Mouse (Mus musculus) embryonic facial prominence, embryonic 14.5 days (tissue): ENCODE data around the gene Hlcs. TPM values are rescaled to one million over a fixed set of nuclear protein-coding genes. Genes with fewer than 3 reads are reported as not detected.

Source experiments
- ATAC-seq: fragments of 200-750 bp; cut with Nextera tagmentation; 2 replicates; pipeline ENCODE4 v1.8.0; 2017; ENCODE audit warnings: low read depth, moderate number of reproducible peaks, moderate TSS enrichment
- DNase-seq: peaks from one replicate; pipeline ENCODE4 v3.0.0-alpha.2; 2015; ENCODE audit warnings: low spot score
- H3K27ac ChIP-seq: fragments of 300-500 bp; sonication (generic); replicated peaks from 2 replicates; pipeline ENCODE4 v1.5.1; 2014; ENCODE audit warnings: low read depth, mild to moderate bottlenecking, low read length, moderate library complexity
- H3K27me3 ChIP-seq: fragments of 300-500 bp; sonication (generic); replicated peaks from 2 replicates; pipeline ENCODE4 v1.6.1; 2014; ENCODE audit warnings: low read length; ENCODE audit not compliant: control insufficient read depth, insufficient read depth
- H3K36me3 ChIP-seq: fragments of 300-500 bp; sonication (generic); 2 replicates; pipeline ENCODE4 v1.6.1; 2014; ENCODE audit warnings: low read length, mixed read lengths; ENCODE audit not compliant: control insufficient read depth, insufficient read depth
- H3K4me1 ChIP-seq: fragments of 300-500 bp; sonication (generic); 2 replicates; pipeline ENCODE4 v1.6.1; 2014; ENCODE audit warnings: antibody characterized with exemption, low read length; ENCODE audit not compliant: control insufficient read depth, insufficient read depth
- H3K4me2 ChIP-seq: fragments of 300-500 bp; sonication (generic); 2 replicates; pipeline ENCODE4 v1.6.1; 2014; ENCODE audit warnings: low read depth, mild to moderate bottlenecking, low read length, moderate library complexity, mixed read lengths
- H3K4me3 ChIP-seq: fragments of 300-500 bp; sonication (generic); 2 replicates; pipeline ENCODE4 v1.5.1; 2014; ENCODE audit warnings: low read depth, mild to moderate bottlenecking, low read length
- H3K9ac ChIP-seq: fragments of 300-500 bp; sonication (generic); 2 replicates; pipeline ENCODE4 v1.6.1; 2014; ENCODE audit warnings: low read depth, mild to moderate bottlenecking, low read length, moderate library complexity, mixed read lengths
- H3K9me3 ChIP-seq: fragments of 300-500 bp; sonication (generic); 2 replicates; pipeline ENCODE4 v1.6.1; 2016; ENCODE audit warnings: low read length; ENCODE audit not compliant: control insufficient read depth
- WGBS: fragments of 180-500 bp; shearing (Covaris S2); extraction: QIAGEN DNeasy Blood & Tissue Kit; methylation state at CpG from one replicate; pipeline ENCODE4 v1.1.7; 2014; 5-methylcytosine and 5-hydroxymethylcytosine counted together
- polyA plus RNA-seq: library from polyadenylated mRNA; unstranded; fragments of >200 nt; fragmentation: Nextera tagmentation; extraction: Ambion mirVana; gene quantifications from 2 replicates; pipeline ENCODE4 v1.2.1, GENCODE M21; 2014

Hlcs gene
- polyA plus RNA-seq, 1 experiment from 2014 or later, result 6.8 TPM

GRCm38 (mm10) chr16:94143325-94143724, 170.0 kb downstream of the Hlcs start:
- Histone ChIP-seq H3K27me3 (no peaks in the 10 kb centered on the region; the same call in 1 of the 2 replicates), H3K4me1 (peaks cover 23% of the 10 kb centered on the region), H3K36me3 (no peaks in the 10 kb centered on the region), H3K4me2 (peak overlapping the region; percentile 21; the same call in 1 of the 2 replicates), H3K4me3 (no peak overlapping the region), H3K27ac (no peak overlapping the region), H3K9me3 (no peaks in the 10 kb centered on the region), H3K9ac (0 out of 2 replicates have a peak overlapping the region, but pooled peaks have one; percentile 1)
- 14% methylated on average over 10 of the region's 10 CpGs for WGBS
- DNase-seq (peak; percentile 72), ATAC-seq (peak; percentile 77)

GRCm38 (mm10) chr16:94140746-94141145, 172.6 kb downstream of the Hlcs start:
- ATAC-seq (no peak), DNase-seq (no peak)
- Histone ChIP-seq H3K36me3 (no peaks in the 10 kb centered on the region), H3K4me3 (no peak overlapping the region), H3K9ac (no peak overlapping the region), H3K4me2 (no peak overlapping the region), H3K4me1 (peaks cover 19% of the 10 kb centered on the region), H3K27me3 (no peaks in the 10 kb centered on the region; the same call in 1 of the 2 replicates), H3K27ac (no peak overlapping the region), H3K9me3 (no peaks in the 10 kb centered on the region)
- WGBS, result 63% methylated on average over 10 of the region's 10 CpGs

DNA sequence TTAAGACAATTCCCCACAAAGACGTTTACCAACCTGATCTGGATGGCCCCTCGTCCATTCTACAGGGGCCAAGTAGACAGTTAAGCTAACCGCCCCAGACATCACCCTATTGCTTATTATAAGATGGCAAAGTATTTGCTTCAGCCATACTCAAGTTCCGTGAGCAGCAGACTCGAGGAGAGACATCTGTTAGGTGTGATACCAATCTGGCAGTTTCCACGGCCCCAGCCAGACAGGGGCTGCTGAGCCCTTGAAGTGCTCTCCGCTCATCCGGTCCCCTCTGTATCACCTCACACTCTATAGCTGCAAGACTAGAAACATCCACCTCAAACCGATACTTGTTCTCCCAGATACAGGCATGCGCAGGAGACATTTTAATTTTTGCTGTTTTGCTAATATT, 179.2 kb downstream of the Hlcs start:
- Histone ChIP-seq H3K27ac (no peak overlapping the region), H3K4me1 (no peaks in the 10 kb centered on the region), H3K27me3 (no peaks in the 10 kb centered on the region), H3K9ac (no peak overlapping the region), H3K9me3 (no peaks in the 10 kb centered on the region), H3K4me2 (no peak overlapping the region), H3K36me3 (no peaks in the 10 kb centered on the region), H3K4me3 (no peak overlapping the region)
- ATAC-seq (no peak), DNase-seq (no peak)
- WGBS, result 77% methylated on average over 10 of the region's 10 CpGs

DNA sequence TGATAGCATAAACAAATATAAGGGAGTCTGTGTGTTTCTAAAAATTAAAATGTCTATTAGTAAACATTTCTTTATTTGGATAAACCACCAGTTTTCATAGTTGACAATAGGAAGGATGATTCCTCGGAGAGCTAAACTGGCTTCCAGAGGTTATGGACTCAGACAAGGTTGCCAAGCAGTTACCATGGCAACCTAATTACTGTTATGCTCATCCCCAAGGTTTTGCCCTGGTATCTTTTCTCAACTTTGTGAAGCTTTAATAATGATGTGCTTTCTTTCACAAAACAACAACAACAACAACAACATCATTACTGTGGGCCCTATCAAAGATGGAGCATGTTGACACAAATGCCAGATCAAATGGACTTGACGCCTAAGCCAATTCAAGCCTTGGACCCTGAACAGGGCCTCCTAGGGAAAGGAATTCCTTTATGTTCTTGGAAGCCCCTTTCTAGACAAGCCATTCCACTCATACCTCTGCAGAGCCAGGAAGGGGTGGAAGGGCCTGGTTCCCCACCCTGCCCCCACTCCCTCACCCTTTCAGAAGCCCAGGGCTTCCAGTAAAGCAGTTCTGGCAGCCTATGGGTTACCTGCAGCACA, 185.0 kb downstream of the Hlcs start:
- H3K9ac ChIP-seq, result no peak overlapping the region
- no peaks in the 10 kb centered on the region for H3K36me3 ChIP-seq
- H3K4me2 ChIP-seq, result no peak overlapping the region
- 52% methylated on average over 2 of the region's 2 CpGs for WGBS
- no peak for ATAC-seq
- no peak overlapping the region for H3K27ac ChIP-seq
- peaks cover 11% of the 10 kb centered on the region; the same call in 1 of the 2 replicates for H3K4me1 ChIP-seq
- no peaks in the 10 kb centered on the region for H3K9me3 ChIP-seq
- H3K4me3 ChIP-seq, result no peak overlapping the region
- peaks cover 38% of the 10 kb centered on the region for H3K27me3 ChIP-seq
- DNase-seq, result no peak

DNA sequence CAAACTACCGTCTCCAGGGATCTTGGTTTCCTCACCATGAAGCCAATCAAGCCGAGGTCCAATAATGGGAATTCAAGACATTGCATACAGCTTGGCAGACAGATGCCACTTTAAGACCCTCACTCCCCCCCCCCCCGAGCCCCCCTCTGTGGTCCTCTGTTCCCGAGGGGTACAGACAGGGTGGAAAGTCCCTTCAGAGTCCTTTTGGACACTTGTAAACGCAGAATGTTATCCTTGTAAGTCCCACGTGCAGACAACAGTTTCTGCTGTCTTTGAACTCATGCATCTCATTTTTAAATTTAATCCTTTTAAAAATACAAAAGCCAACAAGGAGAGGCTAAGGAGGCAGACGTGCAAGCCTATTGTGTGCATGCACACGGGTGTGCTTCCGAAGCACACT, 187.2 kb downstream of the Hlcs start:
- Histone ChIP-seq H3K9ac (0 out of 2 replicates have a peak overlapping the region, but pooled peaks have one; percentile 66), H3K4me3 (peak overlapping the region; percentile 50; the same call in 1 of the 2 replicates), H3K27ac (no peak overlapping the region), H3K27me3 (peaks cover 56% of the 10 kb centered on the region), H3K36me3 (no peaks in the 10 kb centered on the region), H3K4me1 (peaks cover 11% of the 10 kb centered on the region; the same call in 1 of the 2 replicates), H3K9me3 (no peaks in the 10 kb centered on the region), H3K4me2 (peak overlapping the region; percentile 98)
- DNase-seq, result no peak
- 41% methylated on average over 8 of the region's 9 CpGs for WGBS
- ATAC-seq, result no peak

DNA sequence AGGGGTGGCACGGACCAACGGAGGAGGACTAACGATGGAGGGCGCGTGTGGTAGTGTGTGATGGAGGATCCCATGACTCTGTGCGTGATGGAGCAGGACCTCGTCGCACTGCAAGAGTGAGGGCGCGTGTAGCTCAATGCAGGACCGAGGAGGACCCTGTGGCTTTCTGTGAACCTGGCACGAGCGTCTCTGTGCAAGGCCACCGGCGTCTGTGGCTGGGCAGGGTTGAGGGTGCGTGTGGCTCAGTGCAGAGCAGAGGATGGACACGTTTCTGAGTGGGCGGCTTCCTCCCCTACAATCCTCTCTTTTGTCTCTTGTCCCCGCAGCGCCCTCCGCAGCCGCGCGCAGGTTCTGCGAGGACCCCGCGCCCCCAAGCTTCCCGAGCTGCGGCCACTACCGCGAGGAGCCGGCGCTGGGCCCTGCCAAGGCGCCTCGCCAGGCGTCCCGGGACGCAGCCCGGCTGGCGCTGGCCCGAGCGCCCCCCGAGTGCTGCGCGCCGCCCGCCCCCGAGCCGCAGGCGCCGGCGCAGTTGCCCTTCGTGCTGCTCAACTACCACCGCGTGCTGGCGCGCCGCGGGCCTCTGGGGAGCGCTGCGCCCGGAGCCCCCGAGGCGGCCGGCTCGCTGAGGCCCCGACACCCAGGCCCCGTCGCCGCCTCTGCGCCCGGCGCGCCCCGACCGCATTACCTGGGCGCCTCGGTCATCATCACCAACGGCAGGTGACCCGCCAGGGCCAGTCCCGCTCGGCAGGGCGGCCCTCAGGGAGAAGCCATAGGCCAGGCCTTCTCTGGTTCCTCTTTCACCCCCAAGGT, 188.0 kb downstream of the Hlcs start:
- Histone ChIP-seq H3K4me2 (peak overlapping the region; percentile 98), H3K9ac (peak overlapping the region; percentile 66), H3K4me3 (peak overlapping the region; percentile 50), H3K4me1 (peaks cover 11% of the 10 kb centered on the region; the same call in 1 of the 2 replicates), H3K36me3 (no peaks in the 10 kb centered on the region), H3K27ac (no peak overlapping the region), H3K9me3 (no peaks in the 10 kb centered on the region), H3K27me3 (peaks cover 57% of the 10 kb centered on the region)
- peak; percentile 62 for ATAC-seq
- WGBS, result 4% methylated on average over 27 of the region's 83 CpGs
- no peak for DNase-seq

- peaks cover 8% of the 10 kb centered on the region; the same call in 1 of the 2 replicates for H3K4me1 ChIP-seq
- H3K4me2 ChIP-seq, result no peak overlapping the region
- no peak overlapping the region for H3K4me3 ChIP-seq
- H3K9me3 ChIP-seq, result no peaks in the 10 kb centered on the region
- WGBS, result 71% methylated on average over 11 of the region's 11 CpGs
- no peaks in the 10 kb centered on the region for H3K36me3 ChIP-seq
- no peak overlapping the region for H3K9ac ChIP-seq
- DNase-seq, result peak; percentile 50
- no peak overlapping the region for H3K27ac ChIP-seq
- peaks cover 57% of the 10 kb centered on the region for H3K27me3 ChIP-seq
- ATAC-seq, result no peak
Observed at GRCm38 (mm10) chr16:94123247-94123646, 190.1 kb downstream of the Hlcs start.

GRCm38 (mm10) chr16:94122347-94122746, 191.0 kb downstream of the Hlcs start:
- H3K9ac ChIP-seq, result no peak overlapping the region
- H3K27me3 ChIP-seq, result peaks cover 54% of the 10 kb centered on the region
- H3K4me3 ChIP-seq, result no peak overlapping the region
- ATAC-seq (no peak), DNase-seq (no peak)
- no peaks in the 10 kb centered on the region for H3K9me3 ChIP-seq
- H3K4me2 ChIP-seq, result no peak overlapping the region
- peaks cover 8% of the 10 kb centered on the region; the same call in 1 of the 2 replicates for H3K4me1 ChIP-seq
- 89% methylated on average over 3 of the region's 3 CpGs for WGBS
- no peak overlapping the region for H3K27ac ChIP-seq
- H3K36me3 ChIP-seq, result no peaks in the 10 kb centered on the region
